ENCODE assay signal across 24 mouse cellular contexts in genomic region chr4:76292733-76293357, GRCm38 (mm10).
DNase-seq lines count a peak whose midpoint lies in the region; ATAC-seq lines count a peak whose summit lies in the region.
"Had no signal": no experiment of that assay in that cellular context is flagged by ENCODE, and none has a peak within 500 bp of the region (broad histone marks: within the 10 kb centered on the region; RNA-seq: fewer than 3 reads in every experiment).

No protein-coding gene starts in this region.

- no peaks in the 10 kb centered on the region for H3K36me3 ChIP-seq in embryonic facial prominence, embryonic 14.5 days (ENCODE audit: control insufficient read depth, insufficient read depth, low read length)
- no peaks in the 10 kb centered on the region for H3K36me3 ChIP-seq in embryonic facial prominence, embryonic 10.5 days (replicated peaks)
- no peaks in the 10 kb centered on the region for H3K36me3 ChIP-seq in hindbrain, embryonic 13.5 days
- H3K36me3 ChIP-seq in hindbrain, embryonic 14.5 days (replicated peaks; ENCODE audit: control insufficient read depth, insufficient read depth): no peaks in the 10 kb centered on the region
- H3K36me3 ChIP-seq in lung, embryonic 15.5 days: no peaks in the 10 kb centered on the region
- H3K36me3 ChIP-seq in midbrain, embryonic 15.5 days (replicated peaks): no peaks in the 10 kb centered on the region
- no peaks in the 10 kb centered on the region for H3K36me3 ChIP-seq in midbrain, embryonic 16.5 days (ENCODE audit: control insufficient read depth, insufficient read depth, low read length)
- H3K36me3 ChIP-seq: embryonic facial prominence, embryonic 12.5 days; G1E; heart, embryonic 13.5 days had no signal

- WGBS in embryonic facial prominence, embryonic 14.5 days: 64% methylated on average over 8 of the region's 8 CpGs
- 85% methylated on average over 8 of the region's 8 CpGs for WGBS in embryonic facial prominence, embryonic 10.5 days
- WGBS in hindbrain, embryonic 13.5 days: 78% methylated on average over 8 of the region's 8 CpGs
- 74% methylated on average over 8 of the region's 8 CpGs for WGBS in hindbrain, embryonic 14.5 days
- 36% methylated on average over 8 of the region's 8 CpGs for WGBS in lung, embryonic 15.5 days
- 67% methylated on average over 8 of the region's 8 CpGs for WGBS in midbrain, embryonic 15.5 days
- 71% methylated on average over 8 of the region's 8 CpGs for WGBS in midbrain, embryonic 16.5 days

- H3K4me3 ChIP-seq in embryonic facial prominence, embryonic 14.5 days (ENCODE audit: low read depth, low read length): no peak overlapping the region
- no peak overlapping the region for H3K4me3 ChIP-seq in embryonic facial prominence, embryonic 10.5 days
- H3K4me3 ChIP-seq in hindbrain, embryonic 13.5 days: no peak overlapping the region
- no peak overlapping the region for H3K4me3 ChIP-seq in hindbrain, embryonic 14.5 days (replicated peaks; ENCODE audit: low read length)
- no peak overlapping the region for H3K4me3 ChIP-seq in lung, embryonic 15.5 days
- H3K4me3 ChIP-seq in midbrain, embryonic 15.5 days: no peak overlapping the region
- H3K4me3 ChIP-seq in midbrain, embryonic 16.5 days (ENCODE audit: low read depth, low read length): no peak overlapping the region
- H3K4me3 ChIP-seq: embryonic facial prominence, embryonic 12.5 days; gastrocnemius, adult 2 months; heart, embryonic 13.5 days had no signal

- ATAC-seq in embryonic facial prominence, embryonic 14.5 days (ENCODE audit: low read depth): no peak
- no peak for ATAC-seq in hindbrain, embryonic 13.5 days (ENCODE audit: low FRiP score)
- no peak for ATAC-seq in hindbrain, embryonic 14.5 days (ENCODE audit: low FRiP score)
- ATAC-seq in lung, embryonic 15.5 days (ENCODE audit: borderline replicate concordance, extremely low read depth, low FRiP score, low TSS enrichment): peak; percentile 90; the same call in 1 of the 2 replicates
- 0 out of 2 replicates have a peak, but pooled peaks have one; percentile 48 for ATAC-seq in midbrain, embryonic 15.5 days (replicated peaks)
- ATAC-seq in midbrain, embryonic 16.5 days: no peak
- ATAC-seq: CD4-positive, CD25-positive, alpha-beta regulatory T cell, adult 4 months; forebrain, embryonic 14.5 days; hindbrain, postnatal 0 days had no signal

- peaks cover 19% of the 10 kb centered on the region for H3K4me1 ChIP-seq in embryonic facial prominence, embryonic 14.5 days (ENCODE audit: control insufficient read depth, insufficient read depth, low read length)
- H3K4me1 ChIP-seq in embryonic facial prominence, embryonic 10.5 days: peaks cover 14% of the 10 kb centered on the region
- peaks cover 9% of the 10 kb centered on the region for H3K4me1 ChIP-seq in hindbrain, embryonic 13.5 days (replicated peaks)
- peaks cover 10% of the 10 kb centered on the region for H3K4me1 ChIP-seq in hindbrain, embryonic 14.5 days (replicated peaks; ENCODE audit: control insufficient read depth, insufficient read depth, low read length)
- peaks cover 10% of the 10 kb centered on the region; the same call in 1 of the 2 replicates for H3K4me1 ChIP-seq in lung, embryonic 15.5 days
- H3K4me1 ChIP-seq in midbrain, embryonic 15.5 days: no peaks in the 10 kb centered on the region
- peaks cover 4% of the 10 kb centered on the region; the same call in 1 of the 2 replicates for H3K4me1 ChIP-seq in midbrain, embryonic 16.5 days (ENCODE audit: control insufficient read depth, insufficient read depth, low read length)

- H3K27me3 ChIP-seq in embryonic facial prominence, embryonic 14.5 days (replicated peaks; ENCODE audit: control insufficient read depth, insufficient read depth, low read length): no peaks in the 10 kb centered on the region
- H3K27me3 ChIP-seq in embryonic facial prominence, embryonic 10.5 days (replicated peaks; ENCODE audit: low read depth, poor library complexity, severe bottlenecking): no peaks in the 10 kb centered on the region
- no peaks in the 10 kb centered on the region for H3K27me3 ChIP-seq in hindbrain, embryonic 13.5 days
- H3K27me3 ChIP-seq in hindbrain, embryonic 14.5 days (ENCODE audit: control insufficient read depth, insufficient read depth, low read length): no peaks in the 10 kb centered on the region
- H3K27me3 ChIP-seq in lung, embryonic 15.5 days: no peaks in the 10 kb centered on the region
- H3K27me3 ChIP-seq in midbrain, embryonic 15.5 days (replicated peaks): no peaks in the 10 kb centered on the region
- H3K27me3 ChIP-seq in midbrain, embryonic 16.5 days (ENCODE audit: control insufficient read depth, insufficient read depth, low read depth, low read length): no peaks in the 10 kb centered on the region
- H3K27me3 ChIP-seq: embryonic facial prominence, embryonic 12.5 days; heart, embryonic 13.5 days had no signal

- H3K27ac ChIP-seq in embryonic facial prominence, embryonic 14.5 days (replicated peaks; ENCODE audit: low read depth, low read length): no peak overlapping the region
- H3K27ac ChIP-seq in embryonic facial prominence, embryonic 10.5 days (replicated peaks): no peak overlapping the region
- H3K27ac ChIP-seq in hindbrain, embryonic 13.5 days: 0 out of 2 replicates have a peak overlapping the region, but pooled peaks have one; percentile 3
- H3K27ac ChIP-seq in hindbrain, embryonic 14.5 days: no peak overlapping the region
- H3K27ac ChIP-seq in lung, embryonic 15.5 days: no peak overlapping the region
- H3K27ac ChIP-seq in midbrain, embryonic 15.5 days: no peak overlapping the region
- H3K27ac ChIP-seq in midbrain, embryonic 16.5 days (ENCODE audit: low read length): no peak overlapping the region
- H3K27ac ChIP-seq: embryonic facial prominence, embryonic 12.5 days; gastrocnemius, adult 2 months; heart, embryonic 13.5 days; hindbrain, postnatal 0 days had no signal

- H3K9ac ChIP-seq in embryonic facial prominence, embryonic 14.5 days (ENCODE audit: low read depth, low read length): no peak overlapping the region
- no peak overlapping the region for H3K9ac ChIP-seq in hindbrain, embryonic 13.5 days
- H3K9ac ChIP-seq in hindbrain, embryonic 14.5 days: no peak overlapping the region
- no peak overlapping the region for H3K9ac ChIP-seq in lung, embryonic 15.5 days
- H3K9ac ChIP-seq in midbrain, embryonic 15.5 days: no peak overlapping the region
- H3K9ac ChIP-seq in midbrain, embryonic 16.5 days (ENCODE audit: low read depth, low read length): no peak overlapping the region
- H3K9ac ChIP-seq: embryonic facial prominence, embryonic 12.5 days; heart, embryonic 13.5 days had no signal

- peak; percentile 31 for DNase-seq in embryonic facial prominence, embryonic 14.5 days (ENCODE audit: low spot score)
- DNase-seq in embryonic facial prominence, embryonic 10.5 days (ENCODE audit: low spot score): no peak
- no peak for DNase-seq in hindbrain, embryonic 14.5 days (ENCODE audit: low spot score)
- DNase-seq in lung, postnatal 25 days (ENCODE audit: low spot score): no peak
- DNase-seq: adrenal gland, adult 8-10 months; adrenal gland, postnatal 36 days; B cell, adult 2 months; cerebellum, adult 11 months; cerebellum, adult 8-10 months; cerebellum, postnatal 14 days; embryo, embryonic 11 days; gastrocnemius, adult 2 months; gastrocnemius, postnatal 25 days; heart, postnatal 36 days had no signal

- H3K9me3 ChIP-seq in embryonic facial prominence, embryonic 14.5 days (ENCODE audit: control insufficient read depth, low read length): no peaks in the 10 kb centered on the region
- no peaks in the 10 kb centered on the region for H3K9me3 ChIP-seq in embryonic facial prominence, embryonic 10.5 days
- no peaks in the 10 kb centered on the region for H3K9me3 ChIP-seq in hindbrain, embryonic 13.5 days
- no peaks in the 10 kb centered on the region for H3K9me3 ChIP-seq in hindbrain, embryonic 14.5 days (ENCODE audit: control insufficient read depth, low read length)
- H3K9me3 ChIP-seq in lung, embryonic 15.5 days: no peaks in the 10 kb centered on the region
- no peaks in the 10 kb centered on the region for H3K9me3 ChIP-seq in midbrain, embryonic 15.5 days
- H3K9me3 ChIP-seq in midbrain, embryonic 16.5 days (replicated peaks; ENCODE audit: control insufficient read depth, low read length, poor library complexity, severe bottlenecking): no peaks in the 10 kb centered on the region
- H3K9me3 ChIP-seq: embryonic facial prominence, embryonic 12.5 days; G1E; heart, embryonic 13.5 days had no signal

- no peak overlapping the region for H3K4me2 ChIP-seq in embryonic facial prominence, embryonic 14.5 days (ENCODE audit: low read depth, low read length)
- no peak overlapping the region for H3K4me2 ChIP-seq in hindbrain, embryonic 13.5 days
- no peak overlapping the region for H3K4me2 ChIP-seq in hindbrain, embryonic 14.5 days (replicated peaks)
- H3K4me2 ChIP-seq in lung, embryonic 15.5 days: no peak overlapping the region
- no peak overlapping the region for H3K4me2 ChIP-seq in midbrain, embryonic 15.5 days
- H3K4me2 ChIP-seq in midbrain, embryonic 16.5 days (ENCODE audit: low read length): no peak overlapping the region
- H3K4me2 ChIP-seq: embryonic facial prominence, embryonic 12.5 days; heart, embryonic 13.5 days had no signal

Comparison
In these comparisons a context has a peak if more than half of its experiments do, and no peak if none do; other contexts are left out.
1. ATAC-seq: peak in lung, embryonic 15.5 days (single experiment) and midbrain, embryonic 15.5 days (single experiment); none in embryonic facial prominence, embryonic 14.5 days (single experiment), hindbrain, embryonic 13.5 days (single experiment), hindbrain, embryonic 14.5 days (single experiment) and midbrain, embryonic 16.5 days (single experiment).